Mouse (Mus musculus): ENCODE results near the gene Ak8.

Gene Ak8

DNA sequence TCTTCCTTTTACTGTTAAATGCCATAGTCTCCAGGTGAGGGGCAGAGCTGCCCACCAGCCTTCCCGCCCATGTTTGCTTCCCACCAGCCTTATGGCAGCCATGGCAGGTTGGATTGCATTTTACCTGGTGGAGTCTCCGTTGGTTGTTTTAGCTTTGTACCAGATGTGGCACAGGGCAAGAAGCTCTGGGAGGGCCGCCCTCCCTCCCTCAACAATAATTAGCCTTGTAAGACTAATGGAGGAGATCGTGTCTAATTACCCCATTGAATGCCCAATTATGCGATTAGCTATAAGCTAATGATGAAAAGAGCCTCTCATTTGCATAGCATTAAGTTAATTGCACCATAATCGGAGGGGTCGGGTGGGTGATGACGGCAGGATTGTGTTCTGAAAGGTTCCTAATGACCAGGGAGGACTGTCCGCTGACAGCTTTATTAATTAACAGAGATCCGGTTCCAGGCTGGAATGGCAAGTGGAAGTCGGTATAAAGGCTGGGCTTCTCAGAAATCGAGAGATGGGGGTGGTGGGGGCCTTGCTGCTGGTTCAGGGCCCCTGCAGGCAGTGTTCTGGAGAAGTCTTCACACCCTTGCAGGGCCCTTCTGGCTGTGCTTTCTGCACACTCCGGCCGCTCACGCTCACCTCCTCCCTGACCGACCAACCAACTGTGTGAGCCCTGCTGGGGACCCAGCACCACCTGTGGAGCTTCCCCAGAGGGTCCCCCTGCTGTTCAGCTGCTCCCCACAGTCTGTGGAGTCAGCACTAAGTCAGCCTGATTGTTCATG is 80.2 kb downstream of the Ak8 start:
- in situ Hi-C loops (cut with MboI; ENCODE audit: low pct_unique_long_range_greater_than_20kb in 1 of 2, low sequenced_read_pairs in 2 of 2, unreplicated experiment in 1 of 2) = no loop called here

- in situ Hi-C loops (cut with MboI; ENCODE audit: low pct_unique_long_range_greater_than_20kb in 1 of 2, low sequenced_read_pairs in 2 of 2, unreplicated experiment in 1 of 2) = no loop called here
Measured at GRCm38 (mm10) chr2:28781310-28781709, 81.3 kb downstream of the Ak8 start.

DNA sequence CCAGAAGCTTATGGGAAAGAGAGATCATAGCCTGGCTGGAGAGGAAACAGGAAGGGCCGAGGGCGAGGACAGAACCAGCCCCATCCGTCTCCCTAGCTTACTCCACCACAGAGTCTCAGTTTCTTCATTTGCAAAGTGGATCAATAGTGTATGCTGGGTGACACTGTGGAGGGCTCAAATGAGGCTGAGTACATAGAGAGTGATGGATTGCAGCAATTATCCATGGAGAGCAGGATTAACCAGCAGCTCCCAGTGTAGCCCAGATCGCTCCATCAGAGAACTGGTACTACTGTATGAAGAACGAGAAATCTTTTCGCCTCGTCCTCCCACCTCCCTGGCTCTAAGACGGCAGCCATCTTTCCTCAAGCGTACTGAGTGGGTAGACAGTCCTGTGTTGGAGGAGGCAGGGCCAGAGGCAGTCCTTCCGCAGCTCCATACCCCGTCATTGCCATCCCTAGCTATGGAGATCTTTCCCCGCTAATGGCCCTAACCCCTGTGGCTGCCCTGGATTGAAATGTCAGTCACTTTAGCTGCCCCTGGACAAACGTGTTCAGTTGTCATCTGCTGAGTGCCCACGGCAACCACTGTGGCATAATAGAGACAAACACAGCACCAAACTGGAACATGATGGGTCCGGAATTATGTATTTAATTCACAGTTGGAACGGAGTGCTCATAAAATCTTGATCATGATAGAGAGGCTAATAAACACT is 86.5 kb downstream of the Ak8 start:
- in situ Hi-C loops (cut with MboI; ENCODE audit: low pct_unique_long_range_greater_than_20kb in 1 of 2, low sequenced_read_pairs in 2 of 2, unreplicated experiment in 1 of 2) = no loop called here

DNA sequence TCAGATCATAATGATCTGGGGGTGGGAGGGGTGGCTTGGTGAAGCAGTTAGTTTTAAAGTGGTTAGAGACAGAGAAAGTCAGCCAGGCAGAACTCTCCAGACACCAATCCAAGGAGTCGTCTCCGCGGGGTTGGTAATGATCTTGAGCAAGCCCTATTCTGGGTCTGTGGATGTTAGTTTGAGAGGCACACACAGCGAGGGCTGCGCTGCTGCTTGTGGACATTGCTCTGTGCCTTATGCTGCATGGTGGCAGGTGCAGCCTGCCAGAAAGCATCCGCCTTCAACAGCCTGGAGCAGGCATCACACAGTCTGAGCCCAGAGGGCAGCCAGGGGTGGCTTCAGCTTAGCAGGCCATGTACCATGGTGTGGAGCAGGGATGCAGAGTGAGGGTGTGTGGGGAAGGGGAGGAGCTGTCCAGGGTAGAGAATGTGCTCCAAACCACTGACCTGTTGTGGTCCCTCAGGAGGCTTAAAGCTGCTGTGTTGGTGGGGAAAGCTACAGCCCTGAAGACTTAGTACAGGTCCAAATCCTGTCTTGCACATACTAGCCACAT is 87.2 kb downstream of the Ak8 start:
- in situ Hi-C loops (cut with MboI; ENCODE audit: low pct_unique_long_range_greater_than_20kb in 1 of 2, low sequenced_read_pairs in 2 of 2, unreplicated experiment in 1 of 2) = no loop called here

- in situ Hi-C loops (cut with MboI; ENCODE audit: low pct_unique_long_range_greater_than_20kb in 1 of 2, low sequenced_read_pairs in 2 of 2, unreplicated experiment in 1 of 2) = loop anchor here in 1 of 2 experiments (5.0 kb wide), 1 partner anchor 36 kb away; no protein-coding TSS in a partner anchor
Measured at GRCm38 (mm10) chr2:28792931-28793610, 93.1 kb downstream of the Ak8 start.

GRCm38 (mm10) chr2:28794623-28795022 is 94.7 kb downstream of the Ak8 start:
- in situ Hi-C loops (cut with MboI; ENCODE audit: low pct_unique_long_range_greater_than_20kb in 1 of 2, low sequenced_read_pairs in 2 of 2, unreplicated experiment in 1 of 2) = loop anchor here in 1 of 2 experiments (5.0 kb wide), 1 partner anchor 37 kb away; no protein-coding TSS in a partner anchor

- in situ Hi-C loops (cut with MboI; ENCODE audit: low pct_unique_long_range_greater_than_20kb in 1 of 2, low sequenced_read_pairs in 2 of 2, unreplicated experiment in 1 of 2) = no loop called here
Measured at GRCm38 (mm10) chr2:28796298-28796697, 96.3 kb downstream of the Ak8 start.

- in situ Hi-C loops (cut with MboI; ENCODE audit: low pct_unique_long_range_greater_than_20kb in 1 of 2, low sequenced_read_pairs in 2 of 2, unreplicated experiment in 1 of 2) = no loop called here
Measured at GRCm38 (mm10) chr2:28797490-28798106, 97.6 kb downstream of the Ak8 start.

- in situ Hi-C loops (cut with MboI; ENCODE audit: low pct_unique_long_range_greater_than_20kb in 1 of 2, low sequenced_read_pairs in 2 of 2, unreplicated experiment in 1 of 2) = no loop called here
Measured at GRCm38 (mm10) chr2:28798390-28798789, 98.4 kb downstream of the Ak8 start.

GRCm38 (mm10) chr2:28799575-28799974 is 99.6 kb downstream of the Ak8 start:
- in situ Hi-C loops (cut with MboI; ENCODE audit: low pct_unique_long_range_greater_than_20kb in 1 of 2, low sequenced_read_pairs in 2 of 2, unreplicated experiment in 1 of 2) = no loop called here

- in situ Hi-C loops (cut with MboI; ENCODE audit: low pct_unique_long_range_greater_than_20kb in 1 of 2, low sequenced_read_pairs in 2 of 2, unreplicated experiment in 1 of 2) = no loop called here
Measured at GRCm38 (mm10) chr2:28803406-28803805, 103.4 kb downstream of the Ak8 start.

GRCm38 (mm10) chr2:28808841-28809240 is 108.9 kb downstream of the Ak8 start:
- in situ Hi-C loops (cut with MboI; ENCODE audit: low pct_unique_long_range_greater_than_20kb in 1 of 2, low sequenced_read_pairs in 2 of 2, unreplicated experiment in 1 of 2) = no loop called here

DNA sequence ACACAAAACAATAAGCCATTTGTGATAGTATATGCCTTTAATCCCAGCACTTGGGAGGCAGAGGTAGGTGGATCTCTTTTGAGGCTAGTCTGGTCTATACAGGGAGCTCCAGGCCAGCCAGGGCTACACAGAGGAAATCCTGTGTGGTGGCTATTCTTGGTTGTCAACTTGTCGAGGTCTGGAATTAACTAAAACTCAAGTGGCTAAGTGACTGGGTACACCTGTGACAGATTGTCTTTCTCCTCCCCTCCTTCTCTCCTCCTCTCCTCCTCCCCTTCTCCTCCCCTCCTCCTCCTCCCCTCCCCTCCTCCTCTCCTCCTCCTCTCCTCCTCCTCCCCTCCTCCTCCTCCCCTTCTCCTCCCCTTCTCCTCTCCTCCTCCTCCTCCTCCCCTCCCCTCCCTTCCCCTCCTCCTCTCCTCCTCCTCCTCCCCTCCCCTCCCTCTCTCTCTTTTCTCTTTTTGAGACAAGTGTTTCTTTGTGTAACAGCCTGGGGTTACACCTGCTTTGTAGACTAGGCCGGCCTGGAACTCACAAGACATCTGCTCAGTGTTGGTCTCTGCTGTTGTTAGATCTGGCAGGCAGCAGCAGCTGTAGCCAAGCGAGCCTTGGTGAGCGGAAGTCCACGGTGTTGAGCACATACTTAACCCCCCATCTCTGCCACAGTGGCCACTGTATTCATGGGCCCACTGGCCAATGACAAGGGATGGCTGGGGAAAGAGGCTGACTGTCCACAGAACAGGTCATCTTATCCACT is 110.5 kb downstream of the Ak8 start:
- in situ Hi-C loops (cut with MboI; ENCODE audit: low pct_unique_long_range_greater_than_20kb in 1 of 2, low sequenced_read_pairs in 2 of 2, unreplicated experiment in 1 of 2) = no loop called here

DNA sequence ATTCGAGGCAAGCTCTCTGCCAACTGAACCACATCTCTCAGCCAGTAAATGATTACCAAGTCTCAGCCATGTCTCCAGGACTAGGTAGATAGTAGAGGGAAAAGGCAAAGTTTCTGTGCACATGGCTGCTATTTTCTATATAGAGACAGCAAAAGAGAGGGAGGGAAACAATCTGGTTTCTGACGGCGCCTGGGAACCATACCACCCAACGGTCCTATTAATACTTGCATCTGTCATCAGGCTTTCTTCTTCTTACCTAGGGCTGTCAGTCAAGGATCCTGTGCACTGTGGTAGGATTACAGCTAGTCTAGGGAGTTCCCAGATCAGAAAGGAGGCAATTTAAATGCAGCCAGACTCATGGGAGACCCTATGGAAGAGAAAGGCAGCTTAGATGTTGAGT is 118.9 kb downstream of the Ak8 start:
- in situ Hi-C loops (cut with MboI; ENCODE audit: low pct_unique_long_range_greater_than_20kb in 1 of 2, low sequenced_read_pairs in 2 of 2, unreplicated experiment in 1 of 2) = no loop called here

- in situ Hi-C loops (cut with MboI; ENCODE audit: low pct_unique_long_range_greater_than_20kb in 1 of 2, low sequenced_read_pairs in 2 of 2, unreplicated experiment in 1 of 2) = no loop called here
Measured at GRCm38 (mm10) chr2:28829265-28829664, 129.3 kb downstream of the Ak8 start.

- in situ Hi-C loops (cut with MboI; ENCODE audit: low pct_unique_long_range_greater_than_20kb in 1 of 2, low sequenced_read_pairs in 2 of 2, unreplicated experiment in 1 of 2) = no loop called here
Measured at GRCm38 (mm10) chr2:28836181-28836940, 136.4 kb downstream of the Ak8 start.

GRCm38 (mm10) chr2:28839501-28840221 is 139.7 kb downstream of the Ak8 start:
- in situ Hi-C loops (cut with MboI; ENCODE audit: low pct_unique_long_range_greater_than_20kb in 1 of 2, low sequenced_read_pairs in 2 of 2, unreplicated experiment in 1 of 2) = no loop called here

All from mouse embryonic stem cell (cell line).